Mouse (Mus musculus) ES-E14 (cell line): ENCODE results near the gene Adgre5. TPM values are rescaled to one million over a fixed set of nuclear protein-coding genes. Genes with fewer than 3 reads are reported as not detected.

Experiments
- DNase-seq: peaks from one replicate; pipeline ENCODE4 v3.0.0-alpha.2; 2013; ENCODE audit warnings: low read depth, low spot score
- H3K27ac ChIP-seq: 2 replicates; pipeline ENCODE4 v1.5.1; 2012; ENCODE audit warnings: low read depth, mild to moderate bottlenecking, low read length, moderate library complexity, mixed read lengths; ENCODE audit not compliant: poor library complexity, insufficient read depth, severe bottlenecking
- H3K36me3 ChIP-seq: 2 replicates; pipeline ENCODE4 v1.6.1; 2012; ENCODE audit warnings: mild to moderate bottlenecking, low read length, moderate library complexity, mixed read lengths; ENCODE audit not compliant: control insufficient read depth, poor library complexity, insufficient read depth, severe bottlenecking
- H3K4me1 ChIP-seq, 2 experiments: fragments of 150-350 bp in 1 of 2; sonication (generic) in 1 of 2; 2 replicates each; pipeline ENCODE4 v1.6.1; 2012; ENCODE audit warnings: low read length in 2 of 2, mild to moderate bottlenecking in 1 of 2, mixed read lengths in 1 of 2; ENCODE audit not compliant: control insufficient read depth in 2 of 2, insufficient read depth in 2 of 2, poor library complexity in 1 of 2
- H3K4me3 ChIP-seq, 2 experiments: fragments of 150-350 bp in 1 of 2; sonication (generic) in 1 of 2; 2 replicates each; pipeline ENCODE4 v1.5.1; 2012; ENCODE audit warnings: low read length in 2 of 2, low read depth in 1 of 2, mild to moderate bottlenecking in 1 of 2, mixed read lengths in 1 of 2; ENCODE audit not compliant: insufficient read depth in 1 of 2, poor library complexity in 1 of 2, severe bottlenecking in 1 of 2
- H3K9ac ChIP-seq: 2 replicates; pipeline ENCODE4 v1.6.1; 2012; ENCODE audit warnings: low read depth, mild to moderate bottlenecking, low read length, mixed read lengths; ENCODE audit not compliant: poor library complexity, insufficient read depth, severe bottlenecking
- H3K9me3 ChIP-seq: fragments of 150-350 bp; sonication (generic); 2 replicates; pipeline ENCODE4 v1.6.1; 2012; ENCODE audit warnings: low read depth, mild to moderate bottlenecking, low read length; ENCODE audit not compliant: control insufficient read depth, insufficient read depth
- CHD2 ChIP-seq: IDR thresholded peaks from 2 replicates; pipeline ENCODE4 v1.6.1; 2014; ENCODE audit warnings: mild to moderate bottlenecking, low read depth, low read length, inconsistent platforms
- HCFC1 ChIP-seq: IDR thresholded peaks from 2 replicates; pipeline ENCODE4 v1.6.1; 2012; ENCODE audit warnings: low read length, inconsistent platforms, borderline replicate concordance; ENCODE audit not compliant: insufficient read depth
- MAFK ChIP-seq: IDR thresholded peaks from 2 replicates; pipeline ENCODE4 v1.6.1; 2014; ENCODE audit warnings: mild to moderate bottlenecking, low read depth, low read length, inconsistent platforms; ENCODE audit not compliant: insufficient read depth
- ZC3H11A ChIP-seq: IDR thresholded peaks from 2 replicates; pipeline ENCODE4 v1.6.1; 2012; ENCODE audit warnings: low read depth, mild to moderate bottlenecking, inconsistent platforms, low read length, borderline replicate concordance
- ZNF384 ChIP-seq: IDR thresholded peaks from 2 replicates; pipeline ENCODE4 v1.6.1; 2012; ENCODE audit warnings: low read depth, low read length, inconsistent platforms
- in situ Hi-C, 2 experiments: fragments of 600-800 bp; cut with MboI; formaldehyde crosslinking; loops; one replicate each; pipeline ENCODE4 v1.15.1; 2025; ENCODE audit warnings: low sequenced_read_pairs in 2 of 2, inconsistent platforms in 1 of 2; ENCODE audit not compliant: unreplicated experiment in 2 of 2
- total RNA-seq: library from RNA; depleted of rRNA; stranded (reverse); fragments of 300-350 nt; gene quantifications from 2 replicates; pipeline ENCODE4 v1.2.3, GENCODE M21; 2012; rRNA removed

Adgre5 gene
- total RNA-seq, 1 experiment, result 92.2 TPM

DNA sequence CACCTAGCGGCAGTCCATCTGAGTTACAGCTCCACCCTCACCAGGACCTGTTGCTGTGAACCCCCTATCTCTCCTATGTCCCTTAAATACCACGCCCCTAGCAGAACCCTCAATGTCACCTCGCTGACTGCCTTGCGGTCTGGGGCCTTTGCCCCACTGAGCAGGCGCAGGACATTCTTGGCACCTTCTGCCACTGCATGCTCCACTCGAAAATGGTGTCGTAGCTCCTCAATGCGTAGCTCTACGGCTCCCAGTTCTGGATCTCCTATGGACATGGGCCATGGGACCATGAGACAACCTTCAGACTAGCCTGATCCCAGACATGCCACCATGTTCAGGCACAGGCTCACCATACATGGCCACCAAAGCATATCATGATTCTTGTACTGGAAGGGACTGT is 56.6 kb downstream of the Adgre5 start:
- TF ChIP-seq MAFK (no peak), HCFC1 (no peak), ZNF384 (no peak), CHD2 (no peak), ZC3H11A (no peak)

DNA sequence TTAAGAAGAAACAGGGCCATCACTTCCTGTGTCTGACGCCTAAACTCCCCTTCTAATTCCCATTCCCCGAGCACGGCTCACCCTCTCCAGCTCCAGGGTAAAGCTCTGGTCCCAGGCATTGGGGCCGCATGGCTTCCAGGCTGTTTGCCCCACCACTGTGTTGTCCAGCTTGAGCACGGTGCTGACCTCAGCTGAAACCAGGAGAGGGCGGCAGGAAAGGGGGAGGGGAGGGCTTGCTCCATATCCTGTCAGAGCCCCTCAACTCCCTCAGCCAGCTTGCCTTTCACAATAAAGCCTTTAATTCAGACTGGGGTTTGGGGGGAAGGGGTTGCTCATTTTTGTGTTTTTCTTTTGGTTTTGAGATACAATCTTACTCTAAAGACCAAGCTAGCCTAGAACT is 60.0 kb downstream of the Adgre5 start:
- Histone ChIP-seq H3K36me3 (peaks cover 11% of the 10 kb centered on the region; the same call in 1 of the 2 replicates), H3K9ac (no peak overlapping the region), H3K4me1 (no peaks in the 10 kb centered on the region), H3K9me3 (no peaks in the 10 kb centered on the region), H3K4me3 (no peak overlapping the region), H3K27ac (no peak overlapping the region)
- in situ Hi-C loops, result no loop called here
- DNase-seq, result no peak
- TF ChIP-seq CHD2, result no peak
- TF ChIP-seq ZC3H11A, result no peak
- TF ChIP-seq ZNF384, result no peak
- TF ChIP-seq MAFK, result no peak
- TF ChIP-seq HCFC1, result no peak

More for the DNA sequence above, 56.6 kb downstream of the Adgre5 start:
- DNase-seq, result no peak
- Histone ChIP-seq H3K4me3 (no peak overlapping the region), H3K36me3 (peaks cover 5% of the 10 kb centered on the region; the same call in 1 of the 2 replicates), H3K9ac (no peak overlapping the region), H3K27ac (no peak overlapping the region), H3K9me3 (no peaks in the 10 kb centered on the region), H3K4me1 (no peaks in the 10 kb centered on the region)
- in situ Hi-C loops, result no loop called here

DNA sequence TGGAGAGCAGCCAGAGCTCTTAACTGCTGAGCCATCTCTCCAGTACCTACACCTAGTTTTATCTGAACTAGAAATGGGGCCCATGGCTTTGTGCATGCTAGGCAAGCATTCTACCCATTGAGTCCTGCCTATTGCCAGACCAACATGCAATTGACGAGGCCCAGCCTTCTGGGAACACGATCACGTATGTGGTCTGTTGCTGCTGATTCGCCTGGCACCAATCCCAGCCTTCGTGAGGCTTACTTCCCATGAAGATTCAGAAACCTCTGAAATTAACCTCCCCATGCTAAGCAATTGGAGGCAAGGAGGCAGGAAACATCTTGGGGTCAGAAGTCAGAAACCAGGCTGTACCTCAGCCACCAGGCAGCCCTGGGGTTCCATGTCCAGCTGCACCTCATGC is 60.5 kb downstream of the Adgre5 start:
- no peak for DNase-seq
- no peak for TF ChIP-seq MAFK
- no peak for TF ChIP-seq HCFC1
- H3K27ac ChIP-seq, result no peak overlapping the region
- no peak overlapping the region for H3K4me3 ChIP-seq
- H3K9me3 ChIP-seq, result no peaks in the 10 kb centered on the region
- in situ Hi-C loops, result no loop called here
- H3K36me3 ChIP-seq, result peaks cover 11% of the 10 kb centered on the region; the same call in 1 of the 2 replicates
- H3K9ac ChIP-seq, result no peak overlapping the region
- H3K4me1 ChIP-seq, result no peaks in the 10 kb centered on the region

DNA sequence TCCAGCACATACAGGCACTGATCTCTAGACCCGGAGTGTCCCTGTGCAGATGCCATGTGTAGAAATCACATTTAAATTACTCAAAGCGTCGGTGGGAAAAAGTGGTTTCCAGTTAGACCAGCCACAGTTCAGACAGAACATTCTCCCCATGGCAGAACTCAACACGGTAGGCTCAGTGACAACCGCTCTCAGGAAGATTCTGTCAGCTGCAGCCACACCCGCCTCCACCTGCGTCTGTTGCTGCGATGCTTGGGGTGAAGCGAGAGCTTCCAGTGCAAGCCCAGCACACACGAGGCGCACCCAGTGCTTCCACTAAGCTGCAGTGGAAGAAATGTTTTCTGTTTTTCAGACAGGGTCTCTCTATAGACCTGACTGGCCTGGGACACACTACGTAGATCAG is 61.3 kb downstream of the Adgre5 start:
- DNase-seq, result no peak
- in situ Hi-C loops, result no loop called here
- Histone ChIP-seq H3K4me1 (no peaks in the 10 kb centered on the region), H3K4me3 (no peak overlapping the region), H3K9me3 (no peaks in the 10 kb centered on the region), H3K9ac (no peak overlapping the region), H3K36me3 (peaks cover 11% of the 10 kb centered on the region; the same call in 1 of the 2 replicates), H3K27ac (no peak overlapping the region)
- TF ChIP-seq HCFC1, result no peak
- no peak for TF ChIP-seq ZNF384
- TF ChIP-seq MAFK, result no peak
- no peak for TF ChIP-seq CHD2
- TF ChIP-seq ZC3H11A, result no peak

DNA sequence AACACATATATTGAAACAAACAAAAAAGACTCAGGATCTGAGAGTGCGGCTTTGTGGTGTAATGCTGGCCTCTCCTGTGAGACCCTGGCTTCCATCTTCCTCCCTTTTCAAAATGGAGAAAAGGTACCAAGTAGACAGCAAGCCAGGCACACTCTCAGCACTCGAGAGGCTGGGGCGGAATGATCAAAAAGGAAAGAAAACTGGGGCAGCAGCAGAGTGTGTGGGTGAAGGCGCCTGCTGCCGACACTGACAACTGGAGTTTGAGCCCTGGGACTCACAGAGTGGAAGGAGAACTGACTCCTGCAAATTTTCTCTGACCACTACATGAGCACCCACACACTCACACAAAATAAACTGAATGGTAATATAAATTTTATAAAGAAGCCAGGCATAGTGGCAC is 66.6 kb downstream of the Adgre5 start:
- DNase-seq, result no peak
- in situ Hi-C loops, result no loop called here

More for the DNA sequence above, 66.6 kb downstream of the Adgre5 start:
- TF ChIP-seq MAFK (no peak), ZNF384 (no peak), ZC3H11A (no peak), CHD2 (no peak), HCFC1 (no peak)
- Histone ChIP-seq H3K4me3 (no peak overlapping the region), H3K4me1 (0 out of 4 replicates have a peak, but pooled peaks cover 0 to 5% of the 10 kb centered on the region in 2 experiments), H3K9me3 (no peaks in the 10 kb centered on the region), H3K9ac (no peak overlapping the region), H3K27ac (no peak overlapping the region), H3K36me3 (peaks cover 9% of the 10 kb centered on the region; the same call in 1 of the 2 replicates)

Other genes with a start within 250 kb of the Adgre5 start
- gene Olfr370, start 205.5 kb downstream of the Adgre5 start, total RNA-seq, result not detected in 2 replicates
- gene Ndufb7, start 174.7 kb downstream of the Adgre5 start, total RNA-seq, result 236 and 275 TPM in 2 replicates
- gene Tecr, start 133.4 kb downstream of the Adgre5 start, total RNA-seq, result 246 and 386 TPM in 2 replicates
- gene Dnajb1, start 133.1 kb downstream of the Adgre5 start, total RNA-seq, result 22.9 and 30.1 TPM in 2 replicates
- 73.2 and 73.7 TPM in 2 replicates for gene Gipc1, start 88.6 kb downstream of the Adgre5 start, total RNA-seq
- gene Ptger1, start 74.6 kb downstream of the Adgre5 start, total RNA-seq, result 1.7 and 2.4 TPM in 2 replicates
- 24.7 and 33.2 TPM in 2 replicates for gene Pkn1, start 42.1 kb downstream of the Adgre5 start, total RNA-seq
- 274 and 324 TPM in 2 replicates for gene Ddx39, start 26.1 kb downstream of the Adgre5 start, total RNA-seq
- 119 and 213 TPM in 2 replicates for gene Adgrl1, start 158.8 kb upstream of the Adgre5 start, total RNA-seq
- gene Gm10644, start 213.9 kb upstream of the Adgre5 start, total RNA-seq, result 1.8 and 3.1 TPM in 2 replicates
- 30.3 and 43.3 TPM in 2 replicates for gene Asf1b, start 214.2 kb upstream of the Adgre5 start, total RNA-seq
- 19.4 and 31.4 TPM in 2 replicates for gene Prkaca, start 231.7 kb upstream of the Adgre5 start, total RNA-seq